Mouse (Mus musculus) bone marrow macrophage, adult 2 months (primary cell): ENCODE results near the gene Top3a. TPM values are rescaled to one million over a fixed set of nuclear protein-coding genes. Genes with fewer than 3 reads are reported as not detected.
A peak's percentile ranks its signal among the peaks of the same experiment; 100 is the strongest.

Source experiments
- H3K27ac ChIP-seq: 2 replicates; pipeline ENCODE4 v1.5.1; 2012; ENCODE audit warnings: low read depth, low read length; ENCODE audit not compliant: insufficient read depth
- H3K4me1 ChIP-seq: 2 replicates; pipeline ENCODE4 v1.6.1; 2012; ENCODE audit warnings: low read length; ENCODE audit not compliant: control insufficient read depth, insufficient read depth
- H3K4me3 ChIP-seq: 2 replicates; pipeline ENCODE4 v1.5.1; 2012; ENCODE audit warnings: mild to moderate bottlenecking, low read length, moderate library complexity; ENCODE audit not compliant: insufficient read depth
- CTCF ChIP-seq: IDR thresholded peaks from 2 replicates; pipeline ENCODE4 v1.5.1; 2012; ENCODE audit warnings: low read depth, mild to moderate bottlenecking, low read length, moderate library complexity
- POLR2A ChIP-seq: IDR thresholded peaks from 2 replicates; pipeline ENCODE4 v1.6.1; 2012; ENCODE audit warnings: mild to moderate bottlenecking, low read depth, low read length, borderline replicate concordance
- polyA plus RNA-seq: library from polyadenylated mRNA; stranded (reverse); fragments of >200 nt; gene quantifications from 2 replicates; pipeline ENCODE4 v1.2.4, GENCODE M21; 2012; ENCODE audit not compliant: missing spikeins, insufficient read depth, insufficient read length

Top3a gene
- polyA plus RNA-seq, 1 experiment, result 13.2 TPM

DNA sequence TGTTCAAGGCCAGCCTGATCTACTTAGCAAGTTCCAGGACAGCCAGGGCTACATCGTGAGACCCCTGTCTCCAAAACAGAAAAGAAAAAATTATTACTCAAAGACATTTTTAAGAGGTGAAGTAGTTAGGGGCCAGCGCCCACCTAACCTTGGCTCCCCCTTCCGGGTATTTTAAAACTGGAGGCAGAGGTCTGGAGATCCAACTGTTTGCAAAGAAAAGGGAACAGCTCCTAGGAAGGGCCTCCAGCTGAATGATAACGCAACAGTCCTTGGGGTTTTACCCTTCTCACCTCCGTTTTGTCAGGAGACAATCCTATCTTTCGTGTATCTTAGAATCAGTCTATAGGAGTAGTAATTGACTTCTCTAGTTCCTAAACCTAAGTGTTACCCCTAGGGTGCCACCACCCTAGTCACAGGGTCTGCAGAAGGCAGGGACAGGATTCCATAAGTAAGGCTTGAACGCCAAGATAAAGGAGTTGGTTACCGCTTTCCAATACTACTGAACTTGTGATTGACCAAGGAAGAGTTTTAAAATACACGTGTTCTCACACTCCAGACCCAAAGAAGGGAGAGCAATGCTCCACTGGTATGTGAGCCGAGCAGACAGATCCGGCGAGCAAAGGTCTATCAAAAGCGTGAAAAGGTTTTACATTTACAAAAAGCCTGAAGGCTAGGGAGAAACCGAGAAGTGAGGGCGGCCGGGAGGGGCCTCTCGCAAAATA, 897 bp downstream of the Top3a start:
- H3K4me3 ChIP-seq, result peak overlapping the region; percentile 80
- peaks cover 37% of the 10 kb centered on the region for H3K4me1 ChIP-seq
- peak overlapping the region; percentile 99 for H3K27ac ChIP-seq
- TF ChIP-seq CTCF, result no peak
- no peak for TF ChIP-seq POLR2A

GRCm38 (mm10) chr11:60775578-60775977, 1.6 kb downstream of the Top3a start:
- H3K27ac ChIP-seq, result peak overlapping the region; percentile 99
- TF ChIP-seq CTCF (no peak), POLR2A (no peak)

GRCm38 (mm10) chr11:60774841-60775240, 2.3 kb downstream of the Top3a start:
- Histone ChIP-seq H3K4me3 (peak overlapping the region; percentile 23; the same call in 1 of the 2 replicates), H3K27ac (peak overlapping the region; percentile 99), H3K4me1 (peaks cover 46% of the 10 kb centered on the region)
- TF ChIP-seq POLR2A, result no peak
- TF ChIP-seq CTCF, result no peak

More at GRCm38 (mm10) chr11:60775578-60775977, 1.6 kb downstream of the Top3a start:
- H3K4me3 ChIP-seq, result peak overlapping the region; percentile 80
- H3K4me1 ChIP-seq, result peaks cover 40% of the 10 kb centered on the region

- Histone ChIP-seq H3K4me1 (peaks cover 42% of the 10 kb centered on the region), H3K4me3 (no peak overlapping the region), H3K27ac (peak overlapping the region; percentile 99)
- TF ChIP-seq CTCF, result no peak
- no peak for TF ChIP-seq POLR2A
These were observed 2.9 kb downstream of the Top3a start for GRCm38 (mm10) chr11:60774158-60774689.

GRCm38 (mm10) chr11:60772161-60772560, 5.0 kb downstream of the Top3a start:
- TF ChIP-seq POLR2A (no peak), CTCF (no peak)
- no peak overlapping the region for H3K4me3 ChIP-seq
- H3K4me1 ChIP-seq, result peaks cover 45% of the 10 kb centered on the region
- H3K27ac ChIP-seq, result no peak overlapping the region

DNA sequence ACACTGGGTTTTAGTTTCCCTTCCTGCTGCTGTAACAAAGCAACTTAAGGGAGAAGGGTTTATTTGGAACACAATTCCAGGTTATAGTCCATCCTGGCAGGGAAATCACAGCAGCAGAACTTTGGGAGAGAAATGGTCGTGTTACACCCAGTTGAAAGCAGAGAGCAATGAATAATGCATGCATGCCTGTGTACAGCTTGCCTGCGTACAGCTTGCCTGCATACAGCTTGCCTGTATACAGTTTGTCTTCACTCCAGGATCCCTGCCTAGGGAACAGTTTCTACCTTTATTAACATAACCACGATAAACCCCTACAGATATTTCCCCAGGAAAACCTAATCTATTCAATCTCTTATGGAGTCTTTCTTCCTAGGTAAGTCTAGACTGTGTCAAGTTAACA, 6.4 kb downstream of the Top3a start:
- TF ChIP-seq POLR2A (no peak), CTCF (no peak)

DNA sequence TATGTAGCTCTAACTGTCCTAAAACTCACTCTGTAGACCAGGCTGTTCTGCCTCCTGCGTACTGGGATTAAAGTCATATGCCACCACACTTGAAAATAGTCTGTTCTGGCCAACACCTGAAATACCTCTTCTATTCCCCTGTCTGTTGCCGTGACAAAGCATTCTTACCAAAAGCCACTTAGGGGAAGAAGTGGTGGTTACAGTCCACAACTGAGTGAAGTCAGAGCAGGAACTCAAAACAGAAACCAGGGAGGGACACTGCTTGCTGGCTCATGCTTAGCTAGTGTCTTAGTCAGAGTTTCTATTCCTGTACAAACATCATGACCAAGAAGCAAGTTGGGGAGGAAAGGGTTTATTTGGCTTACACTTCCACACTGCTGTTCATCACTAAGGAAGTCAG, 7.8 kb downstream of the Top3a start:
- Histone ChIP-seq H3K4me1 (peaks cover 37% of the 10 kb centered on the region), H3K4me3 (peak overlapping the region; percentile 25), H3K27ac (peak overlapping the region; percentile 94)
- no peak for TF ChIP-seq CTCF
- no peak for TF ChIP-seq POLR2A

More for the DNA sequence above, 6.4 kb downstream of the Top3a start:
- Histone ChIP-seq H3K4me1 (peaks cover 47% of the 10 kb centered on the region), H3K4me3 (no peak overlapping the region), H3K27ac (peak overlapping the region; percentile 49; the same call in 1 of the 2 replicates)

DNA sequence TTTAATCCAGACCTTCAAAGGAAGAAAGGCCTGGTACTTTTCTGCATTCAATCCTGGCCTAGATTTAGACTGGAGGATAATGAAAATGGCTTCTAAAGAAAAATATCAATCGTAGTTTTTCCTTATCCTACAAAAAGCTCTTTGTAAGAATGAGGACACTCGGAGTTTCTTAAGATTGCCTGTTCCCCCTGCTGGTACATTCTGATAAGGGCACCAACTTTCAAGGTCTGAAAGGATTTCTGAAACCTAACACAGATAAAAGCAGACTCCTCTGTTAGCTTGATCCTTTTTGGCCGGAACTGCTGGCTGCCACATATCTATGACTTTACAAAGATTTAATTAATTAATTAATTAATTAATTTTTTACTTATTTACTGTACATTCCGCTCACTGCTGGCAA, 10.2 kb downstream of the Top3a start:
- Histone ChIP-seq H3K4me3 (no peak overlapping the region), H3K27ac (no peak overlapping the region), H3K4me1 (peaks cover 38% of the 10 kb centered on the region)
- TF ChIP-seq POLR2A (no peak), CTCF (no peak)

DNA sequence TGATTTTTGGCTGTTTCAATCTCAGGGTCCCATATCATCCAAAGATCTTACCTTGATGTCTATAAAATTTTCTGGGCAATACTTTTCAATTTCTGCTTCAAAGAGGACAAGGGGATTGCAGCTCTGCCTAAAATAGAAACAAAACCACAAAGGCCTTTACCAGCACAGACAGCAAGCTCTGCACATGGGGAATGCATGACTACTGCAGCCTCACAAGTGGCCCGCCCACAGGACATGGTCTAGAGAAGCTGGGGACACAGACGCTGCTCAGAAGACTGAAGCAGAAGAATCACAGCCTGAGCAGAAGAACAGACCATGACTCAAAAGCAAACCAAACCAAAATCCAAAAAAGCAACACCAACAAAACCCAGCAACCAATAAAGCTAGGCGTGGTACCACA, 15.5 kb downstream of the Top3a start:
- peak overlapping the region; percentile 79 for H3K27ac ChIP-seq
- TF ChIP-seq CTCF (no peak), POLR2A (no peak)
- peaks cover 21% of the 10 kb centered on the region for H3K4me1 ChIP-seq
- no peak overlapping the region for H3K4me3 ChIP-seq

DNA sequence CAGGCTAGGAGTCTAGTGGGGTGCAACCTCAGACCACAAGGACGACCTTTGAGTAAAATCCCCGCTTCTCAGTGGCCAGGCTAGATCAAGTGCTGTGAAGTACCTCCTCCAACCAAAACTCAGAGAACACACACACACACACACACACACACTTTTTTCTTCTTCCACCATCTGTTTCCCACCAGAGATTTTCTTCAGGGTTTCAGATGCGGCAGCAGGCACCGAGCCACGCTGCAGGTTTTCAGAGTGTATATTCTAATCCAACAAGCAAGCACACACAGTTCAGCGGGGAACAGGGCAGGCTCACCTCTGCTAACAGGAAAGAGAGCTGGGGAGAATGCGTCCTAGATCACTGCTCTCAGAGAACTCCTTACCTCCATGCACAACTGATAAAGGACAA, 21.6 kb downstream of the Top3a start:
- Histone ChIP-seq H3K4me3 (no peak overlapping the region), H3K4me1 (peaks cover 2% of the 10 kb centered on the region), H3K27ac (no peak overlapping the region)
- TF ChIP-seq POLR2A, result no peak
- no peak for TF ChIP-seq CTCF
